Comparison of ENCODE assay signal across 7 mouse cellular contexts in the genomic region with DNA sequence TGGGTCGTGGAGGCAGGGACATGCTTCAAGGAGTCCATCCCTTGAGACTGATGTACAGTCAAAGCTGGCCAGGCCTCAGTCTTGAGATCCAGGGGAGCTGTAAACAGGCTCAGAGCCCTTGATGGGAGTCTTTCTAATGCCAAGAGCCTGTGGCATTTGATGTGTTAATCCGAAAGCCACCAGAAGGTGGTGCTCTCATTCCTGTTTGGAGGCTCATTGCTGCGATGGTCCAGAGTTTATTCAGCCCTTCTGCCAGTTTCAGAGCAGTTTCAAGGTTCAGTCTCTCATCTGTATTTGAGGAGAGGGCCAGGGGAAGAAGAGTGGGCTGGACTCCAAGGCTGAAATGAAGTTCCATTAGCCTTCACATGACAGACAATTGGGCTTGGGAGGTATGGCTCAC.
DNase-seq lines count a peak whose midpoint lies in the region; ATAC-seq and TF ChIP-seq lines count a peak whose summit lies in the region.

No protein-coding gene starts in this region.

- no peaks in the 10 kb centered on the region for H3K36me3 ChIP-seq in CH12.LX (replicated peaks in 1 of 2; ENCODE audit: control insufficient read depth in 1 of 2, insufficient read depth in 1 of 2, low read length in 1 of 2)
- H3K36me3 ChIP-seq in lung, postnatal 0 days (ENCODE audit: insufficient read depth, low read length) = no peaks in the 10 kb centered on the region

- DNase-seq in CH12.LX (ENCODE audit: extremely low read depth) = peak; percentile 70
- DNase-seq in T-cell, adult 2 months (ENCODE audit: low spot score) = peak; percentile 9
- DNase-seq in cerebellum, postnatal 25 days = peak; percentile 81 to 89
- peak; percentile 54 for DNase-seq in gastrocnemius, adult 2 months
- DNase-seq in kidney, postnatal 4 days = peak; percentile 82 to 83
- DNase-seq in lung, postnatal 0 days (ENCODE audit: low spot score) = peak; percentile 66
- peak; percentile 65 for DNase-seq in right cerebral cortex, adult 18-20 months

- dilution Hi-C loops in CH12.LX (cut with MboI; ENCODE audit: extremely low pct_ligation_motif_present, extremely low pct_unique_long_range_greater_than_20kb, low sequenced_read_pairs) = no loop called here

- in situ Hi-C loops in CH12.LX (cut with MboI; ENCODE audit: low pct_ligation_motif_present, low pct_unique_long_range_greater_than_20kb, low sequenced_read_pairs) = loop anchor here (5.0 to 25.0 kb wide), 2 partner anchors 189 to 354 kb away; a partner anchor contains a TSS

- ATAC-seq in lung, postnatal 0 days = no peak; the same call in 1 of the 2 replicates

- no peak overlapping the region for H3K9ac ChIP-seq in CH12.LX (ENCODE audit: insufficient read depth, low read depth)
- no peak overlapping the region for H3K9ac ChIP-seq in lung, postnatal 0 days (replicated peaks; ENCODE audit: low read depth)

- TF ChIP-seq EP300 in CH12.LX (IDR thresholded peaks at IDR 0.05; ENCODE audit: low read length) = no peak
- TF ChIP-seq EP300 in lung, postnatal 0 days (IDR thresholded peaks at IDR 0.05) = no peak

- no peak overlapping the region for H3K4me2 ChIP-seq in CH12.LX (ENCODE audit: insufficient read depth, low read depth, poor library complexity, severe bottlenecking)
- H3K4me2 ChIP-seq in lung, postnatal 0 days (replicated peaks; ENCODE audit: low read depth, low read length) = no peak overlapping the region

- peaks cover 93% of the 10 kb centered on the region for H3K27me3 ChIP-seq in CH12.LX (replicated peaks)
- H3K27me3 ChIP-seq in lung, postnatal 0 days (replicated peaks; ENCODE audit: insufficient read depth, low read length) = no peaks in the 10 kb centered on the region

- TF ChIP-seq CTCF in CH12.LX (conservative IDR thresholded peaks at IDR 0.05 in 1 of 2, IDR thresholded peaks at IDR 0.05 in 1 of 2; ENCODE audit: low read depth in 2 of 2, low read length in 2 of 2) = peak; percentile 71 to 89
- TF ChIP-seq CTCF in gastrocnemius, adult 2 months (IDR thresholded peaks at IDR 0.05) = peak; percentile 72
- peak; percentile 86 for TF ChIP-seq CTCF in lung, postnatal 0 days (IDR thresholded peaks at IDR 0.05)

- no peak for TF ChIP-seq POLR2A in CH12.LX (IDR thresholded peaks at IDR 0.05; ENCODE audit: low read depth, low read length)

- H3K4me3 ChIP-seq in CH12.LX (replicated peaks in 1 of 3; ENCODE audit: low read depth in 2 of 3, low read length in 2 of 3, poor library complexity in 1 of 3) = no peak overlapping the region
- H3K4me3 ChIP-seq in gastrocnemius, adult 2 months = no peak overlapping the region
- no peak overlapping the region for H3K4me3 ChIP-seq in lung, postnatal 0 days (ENCODE audit: low read depth, low read length)

- no peaks in the 10 kb centered on the region for H3K9me3 ChIP-seq in CH12.LX (replicated peaks; ENCODE audit: low read length)
- no peaks in the 10 kb centered on the region for H3K9me3 ChIP-seq in lung, postnatal 0 days (ENCODE audit: low read length)

- H3K27ac ChIP-seq in CH12.LX (ENCODE audit: insufficient read depth, low read depth) = no peak overlapping the region
- H3K27ac ChIP-seq in gastrocnemius, adult 2 months = no peak overlapping the region
- no peak overlapping the region for H3K27ac ChIP-seq in lung, postnatal 0 days (ENCODE audit: low read length)

- intact Hi-C loops in gastrocnemius, adult 2 months (cut with DNase I) = loop anchor here (1.0 kb wide), 1 partner anchor 184 kb away; no protein-coding TSS in a partner anchor

- no peaks in the 10 kb centered on the region for H3K79me2 ChIP-seq in CH12.LX (replicated peaks; ENCODE audit: control insufficient read depth, extremely low read depth, insufficient read depth, poor library complexity, severe bottlenecking)

- H3K4me1 ChIP-seq in CH12.LX (ENCODE audit: control insufficient read depth in 1 of 2, insufficient read depth in 2 of 2) = no peaks in the 10 kb centered on the region
- no peaks in the 10 kb centered on the region for H3K4me1 ChIP-seq in lung, postnatal 0 days (ENCODE audit: insufficient read depth, low read depth, low read length)

- TF ChIP-seq RAD21 in CH12.LX (IDR thresholded peaks at IDR 0.05; ENCODE audit: low read depth, low read length) = peak; percentile 88

- WGBS in lung, postnatal 0 days = 5% methylated on average over 3 of the region's 3 CpGs

TF ChIP-seq in CH12.LX, 34 proteins besides CTCF, POLR2A, EP300 and RAD21:
- TF ChIP-seq SMC3 (IDR thresholded peaks at IDR 0.05; ENCODE audit: low read depth, low read length) (peak; percentile 84), USF1 (IDR thresholded peaks at IDR 0.05; ENCODE audit: low read depth, low read length) (no peak), ZC3H11A (IDR thresholded peaks at IDR 0.05; ENCODE audit: low read depth, low read length) (peak; percentile 26; the same call in 1 of the 2 replicates), JUND (conservative IDR thresholded peaks at IDR 0.05; ENCODE audit: low read depth, low read length) (no peak), RCOR1 (conservative IDR thresholded peaks at IDR 0.05; ENCODE audit: low read depth, low read length) (no peak), HCFC1 (IDR thresholded peaks at IDR 0.05; ENCODE audit: low read depth, low read length) (no peak), ZKSCAN1 (IDR thresholded peaks at IDR 0.05; ENCODE audit: borderline replicate concordance, low read depth, low read length) (no peak)

Comparison
In these comparisons a context has a peak if more than half of its experiments do, and no peak if none do; other contexts are left out.
1. DNase-seq: peak in every context shown above with its lines; median percentile 85 in cerebellum, postnatal 25 days; 82 in kidney, postnatal 4 days; 70 in CH12.LX; 66 in lung, postnatal 0 days; 65 in right cerebral cortex, adult 18-20 months; 54 in gastrocnemius, adult 2 months; 9 in T-cell, adult 2 months.